Mouse (Mus musculus) ZHBTc4 (cell line): ENCODE results near the gene Pglyrp1.
"Not testable (repeated sequence)": the region's sequence is repeated elsewhere in the genome, so short reads cannot be mapped to it uniquely, and the experiment has no call there.

Source experiments
- DNase-seq: peaks from one replicate; pipeline ENCODE4 v3.0.0-alpha.2; 2011; ENCODE audit warnings: low read depth, low spot score

The Pglyrp1 gene

GRCm38 (mm10) chr7:18871031-18871430, at the start of gene Pglyrp1:
Gene Pglyrp1 (plus strand): TSS chr7:18871331.
- not testable (repeated sequence) for DNase-seq

- no peak for DNase-seq
Observed at GRCm38 (mm10) chr7:18821507-18821906, 49.6 kb upstream of the Pglyrp1 start, which contains the start of gene Psg17. Gene Psg17 (minus strand): TSS chr7:18821607.

GRCm38 (mm10) chr7:18827792-18828546, 43.2 kb upstream of the Pglyrp1 start:
- DNase-seq: peak; percentile 70

GRCm38 (mm10) chr7:18828592-18828991, 42.5 kb upstream of the Pglyrp1 start:
- DNase-seq: peak; percentile 81

- no peak for DNase-seq
Observed at GRCm38 (mm10) chr7:18829545-18829944, 41.6 kb upstream of the Pglyrp1 start.

- DNase-seq: peak; percentile 30
Observed at GRCm38 (mm10) chr7:18832298-18832697, 38.8 kb upstream of the Pglyrp1 start.

- DNase-seq: peak; percentile 24
Observed at GRCm38 (mm10) chr7:18839865-18840264, 31.3 kb upstream of the Pglyrp1 start, which contains the start of gene Mill2. Gene Mill2 (plus strand): TSS chr7:18839966.

- peak; percentile 89 for DNase-seq
Observed at GRCm38 (mm10) chr7:18840386-18841173, 30.6 kb upstream of the Pglyrp1 start.

- no peak for DNase-seq
Observed at GRCm38 (mm10) chr7:18841174-18841567, 30.0 kb upstream of the Pglyrp1 start.

GRCm38 (mm10) chr7:18844811-18845210, 26.3 kb upstream of the Pglyrp1 start:
- peak; percentile 58 for DNase-seq

- no peak for DNase-seq
Observed at GRCm38 (mm10) chr7:18848395-18848794, 22.7 kb upstream of the Pglyrp1 start.

- DNase-seq: peak; percentile 49
Observed at GRCm38 (mm10) chr7:18858310-18858916, 12.7 kb upstream of the Pglyrp1 start.

- DNase-seq: no peak
Observed at GRCm38 (mm10) chr7:18862801-18863200, 8.3 kb upstream of the Pglyrp1 start.

- DNase-seq: peak; percentile 28
Observed at GRCm38 (mm10) chr7:18868491-18868890, 2.6 kb upstream of the Pglyrp1 start.

GRCm38 (mm10) chr7:18872014-18872802, 1.1 kb downstream of the Pglyrp1 start:
- DNase-seq: no peak

- no peak for DNase-seq
Observed at GRCm38 (mm10) chr7:18872816-18873215, 1.7 kb downstream of the Pglyrp1 start.

- DNase-seq: peak; percentile 92
Observed at GRCm38 (mm10) chr7:18873253-18873652, 2.1 kb downstream of the Pglyrp1 start.

GRCm38 (mm10) chr7:18875372-18875771, 4.2 kb downstream of the Pglyrp1 start:
- DNase-seq: no peak

GRCm38 (mm10) chr7:18878691-18879090, 7.6 kb downstream of the Pglyrp1 start:
- DNase-seq: no peak

- DNase-seq: peak; percentile 84
Observed at GRCm38 (mm10) chr7:18883991-18884744, 13.0 kb downstream of the Pglyrp1 start.
